In the genomic region with DNA sequence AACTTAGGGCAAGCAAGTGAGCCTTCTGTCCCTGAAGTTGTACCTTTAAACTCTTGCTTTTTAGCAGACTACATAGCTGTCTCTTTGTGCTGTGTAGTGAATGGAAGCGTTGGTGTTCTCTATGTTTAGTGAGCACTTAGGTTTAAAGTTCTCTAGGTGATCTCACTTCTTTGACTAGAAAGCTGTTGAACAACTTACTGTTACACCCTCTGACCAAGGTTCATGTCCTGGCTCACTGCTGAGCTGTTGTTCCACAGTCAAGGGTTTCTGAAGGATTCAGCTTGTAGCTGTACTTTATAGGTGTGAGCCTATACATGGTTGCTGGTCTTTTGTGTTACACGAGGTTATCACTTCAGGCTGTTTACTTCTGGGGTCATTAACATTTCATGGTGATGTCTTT, we compare ENCODE assay signal across 21 mouse cellular contexts. TPM values are rescaled to one million over a fixed set of nuclear protein-coding genes. Genes with fewer than 3 reads are reported as not detected.
DNase-seq lines count a peak whose midpoint lies in the region; ATAC-seq and TF ChIP-seq lines count a peak whose summit lies in the region.
"Had no signal": no experiment of that assay in that cellular context is flagged by ENCODE, and none has a peak within 500 bp of the region (broad histone marks: within the 10 kb centered on the region; RNA-seq: fewer than 3 reads in every experiment).

No protein-coding gene starts in this region.

- peak overlapping the region; percentile 88 for H3K27ac ChIP-seq in heart, adult 2 months
- H3K27ac ChIP-seq in heart, embryonic 10.5 days = no peak overlapping the region
- H3K27ac ChIP-seq in kidney, embryonic 15.5 days = no peak overlapping the region
- peak overlapping the region; percentile 13; the same call in 1 of the 2 replicates for H3K27ac ChIP-seq in liver, embryonic 16.5 days (ENCODE audit: low read length)
- no peak overlapping the region for H3K27ac ChIP-seq in liver, embryonic 12.5 days
- no peak overlapping the region for H3K27ac ChIP-seq in stomach, postnatal 0 days (replicated peaks)
- H3K27ac ChIP-seq: embryonic facial prominence, embryonic 15.5 days; forebrain, embryonic 10.5 days; hindbrain, embryonic 10.5 days; liver, embryonic 14.5 days; midbrain, embryonic 12.5 days; neural tube, embryonic 15.5 days had no signal

- ATAC-seq in kidney, embryonic 15.5 days (replicated peaks; ENCODE audit: low FRiP score) = no peak
- ATAC-seq in liver, embryonic 16.5 days (ENCODE audit: low read depth) = 0 out of 2 replicates have a peak, but pooled peaks have one; percentile 17
- no peak for ATAC-seq in liver, embryonic 12.5 days
- peak; percentile 82 for ATAC-seq in stomach, postnatal 0 days (ENCODE audit: low FRiP score, low TSS enrichment)

- H3K9ac ChIP-seq in heart, adult 2 months (ENCODE audit: low read depth, low read length) = no peak overlapping the region; the same call in 1 of the 2 replicates
- no peak overlapping the region for H3K9ac ChIP-seq in kidney, embryonic 15.5 days
- no peak overlapping the region for H3K9ac ChIP-seq in liver, embryonic 16.5 days (ENCODE audit: low read depth, low read length)
- H3K9ac ChIP-seq in liver, embryonic 12.5 days = no peak overlapping the region
- no peak overlapping the region for H3K9ac ChIP-seq in stomach, postnatal 0 days (ENCODE audit: low read length)
- H3K9ac ChIP-seq: embryonic facial prominence, embryonic 15.5 days; liver, embryonic 14.5 days; midbrain, embryonic 12.5 days; neural tube, embryonic 15.5 days had no signal

- intact Hi-C loops in heart, adult 2 months (cut with DNase I) = loop anchor here (5.0 kb wide), 1 partner anchor 84 kb away; no protein-coding TSS in a partner anchor

- no peak for TF ChIP-seq CTCF in heart, adult 2 months (IDR thresholded peaks at IDR 0.05)
- no peak for TF ChIP-seq CTCF in stomach, postnatal 0 days (IDR thresholded peaks at IDR 0.05; ENCODE audit: low read depth)

- H3K4me1 ChIP-seq in heart, adult 2 months (ENCODE audit: control insufficient read depth, insufficient read depth, low read length) = peaks cover 12% of the 10 kb centered on the region
- H3K4me1 ChIP-seq in heart, embryonic 10.5 days = peaks cover 56% of the 10 kb centered on the region
- H3K4me1 ChIP-seq in kidney, embryonic 15.5 days = peaks cover 15% of the 10 kb centered on the region
- H3K4me1 ChIP-seq in liver, embryonic 16.5 days (ENCODE audit: control insufficient read depth, low read depth, low read length) = peaks cover 24% of the 10 kb centered on the region
- peaks cover 70% of the 10 kb centered on the region for H3K4me1 ChIP-seq in liver, embryonic 12.5 days
- no peaks in the 10 kb centered on the region for H3K4me1 ChIP-seq in stomach, postnatal 0 days (replicated peaks; ENCODE audit: control insufficient read depth, insufficient read depth)

- WGBS in heart, adult 2 months = 41% methylated on average over 2 of the region's 2 CpGs
- WGBS in heart, embryonic 10.5 days = 60% methylated on average over 2 of the region's 2 CpGs
- WGBS in kidney, embryonic 15.5 days = 62% methylated on average over 2 of the region's 2 CpGs
- WGBS in liver, embryonic 16.5 days (ENCODE audit: insufficient replicate concordance) = 38% methylated on average over 2 of the region's 2 CpGs
- 55% methylated on average over 2 of the region's 2 CpGs for WGBS in liver, embryonic 12.5 days (ENCODE audit: insufficient replicate concordance)
- WGBS in stomach, postnatal 0 days = 38% methylated on average over 2 of the region's 2 CpGs

- H3K27me3 ChIP-seq in heart, adult 2 months (ENCODE audit: control insufficient read depth, insufficient read depth, low read length) = no peaks in the 10 kb centered on the region
- no peaks in the 10 kb centered on the region for H3K27me3 ChIP-seq in heart, embryonic 10.5 days (ENCODE audit: insufficient read depth, poor library complexity, severe bottlenecking)
- H3K27me3 ChIP-seq in kidney, embryonic 15.5 days = no peaks in the 10 kb centered on the region
- H3K27me3 ChIP-seq in liver, embryonic 16.5 days (ENCODE audit: control insufficient read depth, insufficient read depth, low read depth, low read length) = no peaks in the 10 kb centered on the region
- no peaks in the 10 kb centered on the region for H3K27me3 ChIP-seq in liver, embryonic 12.5 days (replicated peaks)
- H3K27me3 ChIP-seq in stomach, postnatal 0 days (ENCODE audit: control insufficient read depth, insufficient read depth, low read length) = no peaks in the 10 kb centered on the region
- H3K27me3 ChIP-seq: CH12.LX; embryonic facial prominence, embryonic 15.5 days; midbrain, embryonic 12.5 days; neural tube, embryonic 15.5 days had no signal

- TF ChIP-seq EP300 in heart, adult 2 months (IDR thresholded peaks at IDR 0.05; ENCODE audit: insufficient read depth, low read depth, low read length) = no peak
- TF ChIP-seq EP300 in stomach, postnatal 0 days (optimal IDR thresholded peaks at IDR 0.05) = no peak

- peaks cover 5% of the 10 kb centered on the region for H3K79me2 ChIP-seq in heart, adult 2 months (replicated peaks; ENCODE audit: control insufficient read depth, insufficient read depth, low read length)

- no peak for DNase-seq in heart, adult 2 months
- no peak for DNase-seq in heart, embryonic 10.5 days (ENCODE audit: low spot score)
- DNase-seq in kidney, adult 11 months = peak; percentile 23
- no peak for DNase-seq in stomach, postnatal 0 days (ENCODE audit: low spot score)
- no peak for DNase-seq in cerebellum, adult 8-10 months
- DNase-seq: adrenal gland, adult 2 months; cerebellum, postnatal 10 days; gastrocnemius, postnatal 10 days; left cerebral cortex, postnatal 4 days; lung, postnatal 36 days; thymus, postnatal 4 days had no signal

- no peak overlapping the region for H3K4me2 ChIP-seq in kidney, embryonic 15.5 days
- no peak overlapping the region for H3K4me2 ChIP-seq in liver, embryonic 16.5 days (ENCODE audit: low read depth, low read length)
- no peak overlapping the region for H3K4me2 ChIP-seq in liver, embryonic 12.5 days
- no peak overlapping the region for H3K4me2 ChIP-seq in stomach, postnatal 0 days (replicated peaks; ENCODE audit: low read depth)
- H3K4me2 ChIP-seq: embryonic facial prominence, embryonic 15.5 days; midbrain, embryonic 12.5 days; neural tube, embryonic 15.5 days had no signal

- no peak for TF ChIP-seq POLR2A in heart, adult 2 months (IDR thresholded peaks at IDR 0.05; ENCODE audit: insufficient read depth, low read depth, low read length)

- H3K9me3 ChIP-seq in heart, embryonic 10.5 days = no peaks in the 10 kb centered on the region
- H3K9me3 ChIP-seq in kidney, embryonic 15.5 days (replicated peaks) = no peaks in the 10 kb centered on the region
- H3K9me3 ChIP-seq in liver, embryonic 16.5 days (replicated peaks; ENCODE audit: control insufficient read depth, low read length) = no peaks in the 10 kb centered on the region
- no peaks in the 10 kb centered on the region for H3K9me3 ChIP-seq in liver, embryonic 12.5 days (replicated peaks)
- no peaks in the 10 kb centered on the region for H3K9me3 ChIP-seq in stomach, postnatal 0 days (ENCODE audit: control insufficient read depth, low read length)
- H3K9me3 ChIP-seq: embryonic facial prominence, embryonic 15.5 days; forebrain, embryonic 10.5 days; hindbrain, embryonic 10.5 days; midbrain, embryonic 12.5 days; neural tube, embryonic 15.5 days had no signal

- peaks cover 48% of the 10 kb centered on the region for H3K36me3 ChIP-seq in heart, adult 2 months (ENCODE audit: control insufficient read depth, insufficient read depth, low read length)
- no peaks in the 10 kb centered on the region for H3K36me3 ChIP-seq in heart, embryonic 10.5 days
- H3K36me3 ChIP-seq in kidney, embryonic 15.5 days = no peaks in the 10 kb centered on the region
- H3K36me3 ChIP-seq in liver, embryonic 16.5 days (ENCODE audit: control insufficient read depth, insufficient read depth) = no peaks in the 10 kb centered on the region
- 0 out of 2 replicates have a peak, but pooled peaks cover 7% of the 10 kb centered on the region for H3K36me3 ChIP-seq in liver, embryonic 12.5 days
- H3K36me3 ChIP-seq in stomach, postnatal 0 days (ENCODE audit: control insufficient read depth, insufficient read depth, low read length) = no peaks in the 10 kb centered on the region
- H3K36me3 ChIP-seq: embryonic facial prominence, embryonic 15.5 days; midbrain, embryonic 12.5 days; neural tube, embryonic 15.5 days had no signal

- H3K4me3 ChIP-seq in heart, adult 2 months = no peak overlapping the region
- no peak overlapping the region for H3K4me3 ChIP-seq in heart, embryonic 10.5 days
- H3K4me3 ChIP-seq in kidney, embryonic 15.5 days (replicated peaks) = no peak overlapping the region
- no peak overlapping the region for H3K4me3 ChIP-seq in liver, embryonic 16.5 days (ENCODE audit: low read depth, low read length)
- H3K4me3 ChIP-seq in liver, embryonic 12.5 days = no peak overlapping the region
- no peak overlapping the region for H3K4me3 ChIP-seq in stomach, postnatal 0 days (ENCODE audit: low read depth, low read length)
- H3K4me3 ChIP-seq: embryonic facial prominence, embryonic 15.5 days; forebrain, embryonic 10.5 days; hindbrain, embryonic 10.5 days; midbrain, embryonic 12.5 days; neural tube, embryonic 15.5 days had no signal

RNA-seq across cellular contexts. Expression of gene Lrrfip2, which starts 5.9 kb away (rescaled TPM):
- 10 to 100 TPM; 83.6 to 84.1 TPM for total RNA-seq in heart, adult 2 months (2021)
- polyA plus RNA-seq in heart, adult 2 months (2012; rRNA removed) = 33.5 and 61.2 TPM in 2 replicates
- 50.9 and 51.3 TPM in 2 replicates for polyA plus RNA-seq in heart, embryonic 10.5 days (2016; fragmentation: Nextera tagmentation; extraction: Ambion mirVana)
- polyA plus RNA-seq in kidney, embryonic 15.5 days (2015; fragmentation: Nextera tagmentation; extraction: Ambion mirVana) = 35.9 and 37.9 TPM in 2 replicates
- polyA plus RNA-seq in liver, embryonic 16.5 days (2015; fragmentation: Nextera tagmentation; extraction: Ambion mirVana) = 16.2 and 16.9 TPM in 2 replicates
- polyA plus RNA-seq in liver, embryonic 12.5 days (2016; fragmentation: Nextera tagmentation; extraction: Ambion mirVana) = 29.5 and 30.6 TPM in 2 replicates
- polyA plus RNA-seq in stomach, postnatal 0 days (2015; fragmentation: Nextera tagmentation; extraction: Ambion mirVana) = 33.2 and 34.1 TPM in 2 replicates

Comparison
In these comparisons a context has a peak if more than half of its experiments do, and no peak if none do; other contexts are left out.
1. H3K27ac ChIP-seq: peak in heart, adult 2 months (single experiment) and liver, embryonic 16.5 days (single experiment); none in heart, embryonic 10.5 days (single experiment), kidney, embryonic 15.5 days (single experiment), liver, embryonic 12.5 days (single experiment) and stomach, postnatal 0 days (single experiment).
2. ATAC-seq: peak in liver, embryonic 16.5 days (single experiment) and stomach, postnatal 0 days (single experiment); none in kidney, embryonic 15.5 days (single experiment) and liver, embryonic 12.5 days (single experiment).